Mouse (Mus musculus) T-cell, adult 2 months (primary cell): ENCODE data around the gene Zmynd15.
"Not testable (repeated sequence)": the region's sequence is repeated elsewhere in the genome, so short reads cannot be mapped to it uniquely, and the experiment has no call there.

Source experiments
- DNase-seq: peaks from one replicate; pipeline ENCODE4 v3.0.0; 2022; ENCODE audit warnings: low spot score

Gene Zmynd15

DNA sequence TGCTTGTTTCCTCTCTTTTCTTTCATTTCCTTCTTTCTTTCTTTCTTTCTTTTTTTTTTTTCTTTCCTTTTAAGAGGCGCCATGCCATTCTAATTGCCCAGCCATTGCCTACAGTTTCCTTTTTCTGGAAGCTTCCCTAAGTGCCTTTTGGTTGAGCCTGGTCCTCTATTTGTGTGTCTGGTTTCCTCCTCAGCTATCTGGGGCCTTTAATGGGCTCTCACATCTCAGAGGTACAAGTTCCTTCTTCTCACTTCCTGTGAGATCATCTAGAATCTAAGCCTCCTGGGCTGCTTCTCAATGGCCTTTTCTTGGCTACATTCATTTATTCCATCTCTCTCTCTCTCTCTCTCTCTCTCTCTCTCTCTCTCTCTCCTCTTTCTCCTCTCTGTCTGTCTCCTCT, 11.9 kb upstream of the Zmynd15 start:
- DNase-seq = no peak

DNA sequence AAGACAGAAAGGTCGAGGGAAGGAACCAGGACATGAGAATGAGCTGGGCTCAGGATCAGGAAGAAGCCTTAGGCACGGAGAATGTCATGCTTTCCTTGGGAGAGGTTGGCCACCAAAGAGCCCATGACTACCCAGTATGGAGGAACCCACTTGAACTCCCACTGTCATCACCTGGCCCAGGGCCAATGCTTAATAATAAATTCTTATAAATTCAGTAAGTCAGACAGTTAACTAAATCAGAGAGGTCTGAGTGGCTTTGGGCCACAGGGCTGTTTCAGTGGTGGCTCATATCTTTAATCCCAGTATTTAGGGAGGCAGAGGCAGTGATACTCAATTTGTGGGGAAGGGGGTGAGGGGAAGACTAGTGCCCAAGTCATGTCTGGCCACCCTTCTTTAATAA, 8.3 kb upstream of the Zmynd15 start:
- DNase-seq = no peak

DNA sequence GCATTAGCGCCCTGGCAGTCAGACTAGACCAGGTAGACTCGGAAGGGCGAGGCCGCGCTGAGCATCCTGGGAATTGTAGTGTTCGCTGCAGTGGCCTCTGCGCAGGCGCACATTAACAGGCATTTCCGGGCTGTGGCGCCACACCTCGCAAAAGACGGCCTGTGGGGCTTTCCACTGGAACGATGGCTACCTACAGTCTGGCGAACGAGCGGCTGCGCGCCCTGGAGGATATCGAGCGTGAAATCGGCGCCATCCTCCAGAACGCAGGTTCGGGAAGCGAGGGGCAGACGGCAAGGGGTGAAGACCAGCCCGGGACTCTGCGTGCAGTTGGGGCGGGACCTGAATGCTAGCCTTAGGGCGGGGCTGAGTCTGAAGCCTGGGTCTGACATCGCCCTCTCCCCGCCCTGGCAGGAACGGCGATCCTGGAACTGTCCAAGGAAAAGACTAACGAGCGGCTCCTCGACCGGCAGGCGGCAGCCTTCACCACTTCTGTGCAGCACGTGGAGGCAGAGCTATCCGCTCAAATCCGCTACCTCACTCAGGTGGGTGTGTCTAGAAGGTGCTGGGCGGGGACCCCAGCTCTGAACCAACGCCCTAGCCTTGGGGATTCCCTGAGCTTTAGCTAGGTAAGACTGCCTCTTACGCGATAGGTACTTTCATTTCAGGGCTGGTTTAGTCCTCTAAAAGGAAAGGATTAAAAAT, 7.3 kb upstream of the Zmynd15 start, which contains the start of gene Med11:
Gene Med11 (plus strand): TSS at position 123 of the 702 bp plus-strand sequence.
- DNase-seq = peak; percentile 95

DNA sequence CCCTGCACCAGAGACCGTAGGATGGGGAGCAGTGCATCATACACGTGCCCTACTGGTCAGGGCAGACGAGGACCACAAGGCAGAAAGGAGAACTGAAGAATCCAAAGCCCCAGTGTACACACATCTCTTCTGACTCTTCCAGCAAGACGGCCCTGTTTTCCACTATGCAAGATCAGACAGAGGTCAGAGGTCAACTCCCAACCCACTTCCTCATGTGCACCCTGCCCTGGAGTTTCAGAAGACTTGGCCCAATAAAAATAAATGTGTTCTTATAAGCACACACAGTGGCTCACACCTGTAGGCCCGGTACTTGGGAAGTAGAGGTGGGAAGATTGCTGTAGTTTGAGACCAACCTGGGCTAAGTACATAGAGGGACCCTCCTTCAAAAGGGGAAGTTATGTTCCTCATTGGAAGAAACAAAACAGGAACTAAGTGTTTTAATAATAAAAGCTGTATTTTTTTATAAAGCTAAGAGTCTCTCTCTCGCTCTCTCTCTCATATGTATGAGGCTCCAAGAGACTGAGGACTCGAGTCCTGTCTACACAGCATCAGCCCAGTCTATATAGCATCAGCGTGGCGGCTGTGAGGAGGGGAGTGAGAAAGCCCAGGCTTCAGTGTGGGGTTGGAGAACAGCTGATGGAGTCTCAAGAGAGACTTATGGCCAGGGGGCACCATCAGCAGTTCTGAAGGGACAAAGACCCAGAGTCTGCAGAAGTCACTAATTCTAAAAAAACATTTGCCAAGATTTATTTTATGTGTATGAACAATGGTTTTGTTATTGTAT, 5.8 kb upstream of the Zmynd15 start:
- DNase-seq = no peak

DNA sequence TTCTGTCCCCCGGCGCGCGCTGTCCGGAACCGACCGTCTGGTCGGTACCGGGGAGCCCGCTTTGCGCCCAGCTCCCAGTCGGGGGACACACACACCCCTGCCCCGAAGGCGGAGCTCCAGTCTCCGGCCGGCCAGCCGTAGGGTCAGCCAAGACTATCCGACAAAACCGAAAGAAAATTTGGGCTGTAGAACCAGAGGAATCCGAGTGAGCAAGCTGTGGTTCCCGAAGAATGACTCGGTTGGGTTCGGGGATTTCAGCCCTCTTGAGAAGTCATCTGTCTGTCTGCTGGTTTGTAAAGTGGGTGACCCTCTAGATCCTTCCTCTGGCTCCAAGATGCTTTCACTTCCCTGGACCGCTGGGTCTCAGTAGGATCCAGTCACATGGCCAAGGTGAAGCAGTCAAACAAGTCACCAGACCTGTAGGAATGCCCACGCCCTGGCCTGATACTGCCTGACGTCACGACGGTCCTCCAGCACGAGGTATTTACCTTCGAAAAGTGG, 418 bp downstream of the Zmynd15 start, which contains the start of gene Cxcl16:
Gene Cxcl16 (minus strand): TSS at position 384 of the 501 bp plus-strand sequence.
- DNase-seq = no peak

DNA sequence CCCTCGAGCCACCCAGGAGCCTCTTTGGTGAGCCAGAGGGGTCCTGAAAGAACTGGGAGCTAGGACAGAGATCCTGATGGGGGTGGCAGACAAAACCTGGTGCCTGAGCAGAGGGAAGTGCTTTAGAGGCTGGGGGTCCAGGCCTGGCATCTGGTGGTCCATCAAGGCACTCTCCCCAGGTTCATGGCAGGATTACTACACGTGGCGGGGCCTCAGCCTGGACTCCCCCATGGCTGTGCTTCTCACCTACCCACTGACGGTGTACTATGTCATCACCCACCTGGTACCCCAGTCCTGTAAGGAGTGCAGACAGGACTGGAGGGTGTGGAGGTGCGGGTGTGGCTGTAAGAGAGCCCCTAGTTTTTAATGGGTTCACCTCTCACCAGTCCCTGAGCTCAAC, 4.7 kb downstream of the Zmynd15 start:
- DNase-seq = no peak

DNA sequence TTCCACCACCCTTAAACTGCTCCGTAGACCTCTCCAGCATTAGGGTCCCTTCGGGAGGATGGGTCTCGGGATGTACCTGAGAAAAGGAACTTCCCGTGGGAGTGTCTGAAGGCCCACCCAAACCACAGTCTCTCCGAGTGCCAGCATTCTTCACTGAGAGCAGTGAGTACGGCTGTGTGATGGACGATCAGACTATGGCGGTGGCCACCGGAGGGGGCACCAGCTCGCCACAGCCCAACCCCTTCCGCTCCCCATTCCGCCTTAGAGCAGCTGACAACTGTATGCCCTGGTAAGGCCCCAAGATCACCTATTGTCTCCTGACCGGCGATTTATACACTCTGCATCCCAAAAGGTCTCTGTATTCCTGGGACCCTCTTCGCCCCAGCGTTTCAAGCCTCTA, 6.0 kb downstream of the Zmynd15 start:
- no peak for DNase-seq

DNA sequence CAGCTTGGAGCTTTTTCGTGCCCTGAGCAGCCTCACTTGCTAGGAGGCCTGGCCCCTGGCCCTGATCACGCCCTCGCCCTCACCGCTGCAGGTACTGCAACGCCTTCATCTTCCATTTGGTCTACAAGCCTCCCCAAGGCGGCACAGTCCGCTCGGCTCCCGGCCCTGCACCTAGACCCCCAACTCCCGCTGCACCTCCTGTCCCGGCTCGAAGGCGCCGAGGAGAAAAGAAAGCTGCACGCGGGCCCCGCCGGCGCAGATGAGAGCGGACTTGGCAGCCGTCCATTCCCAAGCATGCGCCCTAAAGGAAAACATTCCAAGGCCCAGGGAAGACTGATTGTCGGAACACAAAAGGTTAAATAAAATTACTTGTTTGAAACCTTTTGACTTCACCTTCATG, 6.6 kb downstream of the Zmynd15 start:
- no peak for DNase-seq

DNA sequence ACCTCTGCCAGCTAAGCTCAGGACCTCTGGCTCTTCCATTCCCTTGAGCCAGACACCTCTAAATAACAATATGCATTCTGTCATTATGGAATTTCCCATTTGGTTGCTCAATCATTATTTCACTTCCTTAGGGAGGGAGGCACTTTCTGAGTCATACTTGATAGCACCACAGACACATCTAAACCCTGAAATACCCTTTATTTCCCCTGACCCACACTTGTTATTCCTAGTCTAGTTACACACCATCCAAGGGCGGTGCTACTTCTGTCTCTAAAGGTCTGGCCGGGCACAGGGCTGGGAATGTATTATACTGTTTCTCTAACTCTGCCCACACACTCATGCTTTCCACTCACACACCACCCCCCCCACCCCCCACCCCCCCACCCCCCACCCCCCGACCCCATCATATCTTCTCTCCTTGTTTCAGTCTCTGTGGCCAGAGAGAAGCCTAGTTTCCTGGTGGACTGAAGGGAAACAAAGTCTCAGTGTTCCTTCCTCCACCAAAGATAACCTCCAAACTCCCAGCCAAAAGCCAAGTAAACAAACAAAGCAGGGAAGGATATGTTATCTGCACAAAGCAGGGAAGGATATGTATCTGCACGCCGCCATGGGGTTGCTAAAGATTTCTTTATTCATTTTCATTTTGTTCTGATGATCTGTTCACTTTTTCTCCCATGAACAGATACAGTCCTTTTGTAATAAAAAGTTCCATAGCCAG, 8.8 kb downstream of the Zmynd15 start:
- no peak for DNase-seq

DNA sequence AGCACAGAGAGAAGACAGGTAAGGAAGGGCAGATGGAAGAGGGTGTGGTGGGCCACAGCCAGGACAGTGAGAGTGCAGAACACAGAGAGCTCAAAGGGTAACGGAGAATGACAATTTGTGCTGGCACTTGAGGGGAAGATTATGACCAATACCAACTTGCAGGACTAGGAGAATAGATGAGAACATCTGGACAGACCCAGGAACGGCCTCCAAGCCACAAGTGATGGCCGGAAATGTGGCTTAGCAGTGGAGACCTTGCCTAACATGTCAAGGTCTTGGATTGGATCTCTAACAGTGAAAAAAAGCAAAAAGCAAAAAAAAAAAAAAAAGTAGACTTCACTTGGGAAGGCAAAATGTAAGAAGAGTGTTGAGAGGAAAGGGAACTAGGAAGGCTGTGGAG, 10.5 kb downstream of the Zmynd15 start:
- DNase-seq = no peak

DNA sequence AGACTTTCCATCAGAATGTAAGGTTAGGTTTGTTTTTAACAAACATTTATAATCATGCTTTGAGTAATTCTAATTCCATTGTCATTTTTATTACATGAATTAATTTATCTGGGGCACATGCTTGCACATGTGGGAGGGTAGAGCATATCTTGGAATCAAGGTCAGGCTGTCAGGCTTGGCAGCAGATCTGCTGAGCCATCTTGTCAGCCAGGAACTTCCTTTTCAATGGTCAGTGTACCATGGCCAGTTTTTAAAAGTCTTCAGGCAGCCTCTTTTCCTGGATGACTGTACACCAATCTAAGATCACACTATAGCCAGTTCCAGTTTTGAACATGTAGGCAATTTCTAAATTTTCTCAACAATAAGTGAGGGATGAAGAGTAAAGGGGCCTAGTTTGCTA, 13.5 kb downstream of the Zmynd15 start:
- DNase-seq = no peak

DNA sequence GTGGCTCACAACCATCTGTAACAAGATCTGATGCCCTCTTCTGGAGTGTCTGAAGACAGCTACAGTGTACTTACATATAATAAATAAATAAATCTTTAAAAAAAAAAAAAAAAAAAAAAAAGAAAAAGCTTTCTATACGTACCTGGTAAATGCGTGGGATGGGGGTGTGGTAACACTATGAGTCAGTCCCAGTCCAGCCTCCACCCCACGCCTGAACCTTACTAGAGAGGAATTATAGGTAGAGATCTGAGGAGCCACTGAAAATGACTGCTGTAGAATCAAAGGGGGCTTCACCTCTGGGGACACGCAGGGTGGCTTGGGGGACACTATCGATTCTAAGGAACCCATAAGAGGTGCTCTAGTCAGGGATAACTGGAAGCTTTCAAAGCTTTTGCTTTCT, 14.1 kb downstream of the Zmynd15 start:
- not testable (repeated sequence) for DNase-seq

DNA sequence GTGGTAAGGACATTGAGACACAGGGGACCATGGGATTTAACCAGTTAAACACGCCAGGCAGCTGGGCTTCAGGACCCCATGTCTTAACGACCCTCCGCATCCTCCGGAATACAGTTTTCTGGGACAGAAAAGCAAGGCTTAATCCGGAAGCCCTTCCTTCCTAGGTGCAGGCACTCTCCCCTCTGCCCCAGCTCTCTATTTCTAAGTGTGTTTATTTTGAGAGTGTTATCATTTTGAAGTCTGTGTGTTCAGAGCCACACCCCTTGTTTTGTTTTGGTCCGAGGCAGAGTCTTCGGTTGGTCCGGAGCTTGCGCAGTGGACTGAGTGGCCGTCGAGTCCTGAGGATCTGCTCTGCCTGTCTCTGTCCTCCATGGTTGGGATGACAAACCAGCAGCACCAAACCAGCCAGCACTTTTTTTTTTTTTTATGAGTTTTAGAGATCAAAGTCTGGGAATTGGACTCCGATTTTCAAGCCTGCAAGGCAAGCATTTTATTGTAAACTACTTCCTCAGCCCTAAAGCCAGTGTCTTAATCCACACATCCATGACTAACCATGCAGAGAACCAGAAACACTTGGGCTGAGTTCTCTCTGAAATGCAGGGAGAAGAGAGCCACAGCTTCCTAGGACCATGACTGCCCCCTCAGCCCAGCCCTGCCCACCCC, 15.8 kb downstream of the Zmynd15 start:
- DNase-seq = no peak

DNA sequence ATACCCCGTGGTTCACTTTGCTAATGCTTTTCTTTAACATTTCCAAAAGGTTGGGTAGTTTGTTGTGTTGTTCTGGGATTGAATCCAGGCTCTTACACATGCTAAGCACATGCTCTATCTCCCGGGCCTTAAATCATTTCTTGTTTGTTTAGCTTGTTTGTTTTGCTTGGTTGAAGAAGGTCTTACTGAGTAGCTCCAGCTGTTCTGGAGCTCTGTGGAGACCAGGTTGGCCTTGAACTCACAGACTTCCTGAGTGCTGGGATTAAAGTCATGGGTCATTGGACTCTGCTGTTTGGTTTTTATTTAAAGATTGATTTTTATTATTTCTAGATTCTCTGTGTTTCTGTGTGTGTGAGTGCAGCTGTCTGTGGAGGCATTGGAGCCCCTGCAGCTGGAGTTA, 26.3 kb downstream of the Zmynd15 start:
- no peak for DNase-seq

DNA sequence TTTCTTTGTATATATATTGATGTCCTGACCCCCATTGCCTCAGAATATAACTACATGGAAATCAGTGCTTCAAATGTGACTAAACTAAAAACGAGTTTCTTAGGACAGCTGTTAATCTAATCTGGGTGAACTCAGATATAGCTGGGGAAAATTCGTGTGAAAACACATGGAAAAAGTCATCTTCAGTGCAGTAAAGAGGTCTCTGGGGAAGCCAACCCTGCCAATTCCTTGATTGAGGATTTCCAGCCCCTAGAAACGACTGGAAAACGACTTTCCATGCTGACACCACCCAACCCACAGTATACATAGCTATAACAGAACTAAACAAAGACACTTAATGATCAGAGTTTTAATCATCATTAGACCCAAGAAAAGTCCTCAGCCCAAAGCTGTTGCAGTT, 28.6 kb downstream of the Zmynd15 start:
- DNase-seq = no peak

DNA sequence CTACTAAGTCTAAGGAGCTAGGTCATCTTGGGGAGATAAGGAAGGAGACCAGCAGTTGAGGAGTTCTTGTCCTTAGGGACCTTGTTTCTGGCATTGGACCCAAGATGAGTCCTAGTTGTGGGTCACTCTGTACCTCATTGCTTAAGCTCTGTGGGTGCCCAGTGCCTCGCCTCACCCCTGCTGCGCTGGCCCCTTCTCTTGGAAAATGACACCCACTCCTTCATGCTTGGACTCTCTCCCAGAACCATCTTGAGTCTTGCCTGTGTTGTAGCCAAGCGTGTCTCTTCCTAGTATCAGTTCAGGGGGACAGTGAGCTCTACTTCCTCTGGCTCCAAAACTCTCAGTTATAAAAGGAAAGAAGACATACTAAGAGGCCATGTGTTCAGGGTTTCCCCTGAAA, 29.9 kb downstream of the Zmynd15 start:
- DNase-seq = no peak

DNA sequence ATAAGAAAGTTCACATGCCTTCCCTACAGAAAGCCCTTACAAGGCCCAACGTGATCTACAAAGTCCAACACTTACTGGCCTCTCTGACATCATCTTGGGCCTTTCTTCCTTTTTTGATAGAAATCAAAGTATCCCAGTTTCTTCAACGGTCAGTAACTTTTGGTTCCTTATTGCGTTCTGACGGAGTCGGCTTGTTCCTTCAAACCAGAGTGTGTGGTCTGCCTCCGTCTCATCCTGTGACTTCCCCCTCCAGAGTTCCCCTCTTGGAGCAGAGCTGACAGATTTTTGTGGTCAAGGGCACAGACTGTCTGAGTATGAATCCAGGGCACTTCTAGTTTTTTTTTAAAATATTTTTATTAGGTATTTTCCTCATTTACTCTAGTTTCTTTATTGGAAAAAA, 30.5 kb downstream of the Zmynd15 start:
- DNase-seq = no peak

DNA sequence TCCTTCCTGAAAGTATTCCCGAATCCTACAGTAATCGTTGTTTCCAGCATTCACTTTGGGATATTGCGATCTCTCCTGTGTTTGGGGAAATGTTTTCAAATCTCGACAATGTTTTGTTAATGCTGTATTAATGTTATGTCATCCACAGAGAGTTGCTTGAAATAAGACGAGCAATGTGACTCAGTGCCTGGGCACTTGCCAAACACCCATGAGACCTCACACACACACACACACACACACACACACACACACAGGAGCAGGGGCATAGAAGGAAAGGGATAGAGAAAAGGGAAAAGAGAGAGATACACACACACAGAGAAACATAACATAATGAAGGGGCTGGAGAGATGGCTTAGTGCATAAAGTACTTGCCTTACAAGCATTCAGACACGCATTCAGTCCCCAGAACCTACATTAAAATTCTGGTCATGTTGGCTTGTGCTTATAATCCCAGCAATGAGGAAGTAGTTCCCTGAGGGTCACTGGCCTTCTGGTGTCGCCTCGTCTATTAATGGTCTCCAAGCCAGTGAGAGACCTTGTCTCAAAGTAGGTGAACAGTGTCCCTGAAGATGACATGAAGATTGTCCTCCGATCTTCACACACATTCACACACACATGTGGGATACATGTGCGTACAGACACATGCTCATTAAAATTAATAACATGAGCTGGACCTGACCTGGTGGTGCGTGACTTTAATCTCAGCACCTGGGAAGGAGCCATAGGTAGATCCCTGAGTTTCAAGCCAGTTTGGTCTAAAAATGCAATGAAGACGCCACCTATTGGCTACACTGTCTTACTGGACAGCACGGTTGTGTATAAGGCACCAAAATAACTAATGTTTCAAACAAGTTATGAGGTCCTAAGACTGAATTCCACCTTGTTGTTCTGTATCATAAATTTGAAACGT, 40.6 kb downstream of the Zmynd15 start:
- no peak for DNase-seq

DNA sequence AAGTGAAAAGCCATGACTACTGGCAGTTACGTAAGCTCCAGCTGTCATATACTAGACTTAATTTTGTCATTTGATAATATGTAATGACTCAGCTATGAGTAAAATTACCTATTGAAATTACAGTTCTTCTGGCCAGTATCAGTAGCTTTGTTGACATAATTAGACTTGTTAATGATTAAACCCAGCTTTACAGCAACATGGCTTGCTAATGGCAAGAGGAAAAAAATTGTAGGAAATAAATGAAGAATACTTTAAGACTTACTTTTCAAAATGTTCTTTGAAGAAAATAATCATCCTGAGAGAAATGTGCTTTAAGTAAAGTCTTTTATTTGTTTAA, 41.2 kb downstream of the Zmynd15 start:
- DNase-seq = no peak

DNA sequence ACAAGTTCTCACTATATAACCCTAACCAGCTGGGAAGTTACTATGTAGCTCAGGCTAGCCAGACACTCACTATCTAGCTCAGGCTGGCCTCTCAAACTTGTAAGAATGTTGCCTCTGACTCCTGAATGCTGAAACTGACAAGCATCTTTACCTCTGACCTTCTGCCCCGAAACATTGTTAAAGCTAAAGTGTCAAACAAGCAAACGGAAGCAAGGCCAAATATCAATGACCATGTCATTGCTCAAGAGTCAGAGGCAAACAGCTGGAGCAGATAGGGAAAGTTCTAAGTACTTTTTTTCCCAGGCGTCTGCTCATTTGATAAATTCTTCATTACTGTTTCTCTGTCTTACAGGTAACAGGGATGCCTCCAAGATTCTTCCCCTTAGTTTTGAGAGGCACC, 42.8 kb downstream of the Zmynd15 start:
- no peak for DNase-seq

DNA sequence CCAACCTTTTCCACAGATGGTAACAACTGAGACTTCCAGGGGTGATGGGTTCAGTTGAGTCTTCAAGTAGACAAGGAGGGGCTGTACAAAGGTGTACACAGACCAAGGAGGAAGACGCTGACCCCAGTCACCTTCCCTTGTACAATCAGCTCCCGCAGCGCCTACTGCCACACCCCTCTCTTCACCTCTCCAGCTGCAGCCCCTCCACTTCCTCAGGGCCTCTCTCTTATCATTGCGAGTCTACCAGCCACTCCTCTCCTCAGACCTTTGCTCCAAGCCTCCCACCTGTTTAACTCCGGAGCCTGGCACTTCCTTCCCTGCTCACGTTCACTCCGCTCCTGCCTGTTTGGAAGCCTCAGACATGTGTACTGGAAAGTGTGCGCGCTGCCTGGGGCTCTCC, 45.7 kb downstream of the Zmynd15 start, which contains the start of gene Tm4sf5:
Gene Tm4sf5 (plus strand): TSS at position 275 of the 400 bp plus-strand sequence.
- no peak for DNase-seq
